Mouse (Mus musculus) testis, postnatal 10 days (tissue): ENCODE data around the gene Ube2o.
A peak's percentile ranks its signal among the peaks of the same experiment; 100 is the strongest.

Experiments used
- DNase-seq: peaks from one replicate; pipeline ENCODE4 v3.0.0; 2021; ENCODE audit warnings: low spot score

The Ube2o gene

DNA sequence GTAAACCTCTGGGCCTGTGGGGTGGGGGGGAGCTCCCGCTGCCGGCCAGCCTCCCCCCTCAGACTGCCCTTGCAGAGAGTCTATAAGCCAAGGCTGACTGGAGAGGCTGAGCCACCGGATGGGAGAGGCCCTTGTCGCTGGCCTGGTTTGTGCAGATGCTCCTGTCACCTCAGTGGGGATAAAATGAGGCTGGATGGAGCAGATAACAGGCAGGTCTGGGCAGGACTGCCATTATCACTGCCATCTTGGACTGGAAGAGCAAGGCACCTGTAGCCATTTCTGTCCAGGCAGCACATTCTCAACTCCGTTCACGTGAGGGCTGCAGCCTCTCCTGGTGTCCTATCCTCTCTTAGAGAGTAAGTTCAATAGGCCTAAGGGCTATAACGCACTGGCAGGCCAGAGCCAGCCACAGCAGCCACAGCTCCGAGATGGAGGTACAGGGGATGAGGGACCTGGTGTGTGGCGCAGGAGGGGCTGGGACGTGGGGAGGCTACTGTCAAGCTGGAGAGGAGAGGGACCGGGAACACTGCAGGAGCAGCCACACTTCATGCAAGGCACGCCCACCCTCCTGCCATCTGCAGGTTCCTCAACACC, 43.0 kb downstream of the Ube2o start:
- no peak for DNase-seq

DNA sequence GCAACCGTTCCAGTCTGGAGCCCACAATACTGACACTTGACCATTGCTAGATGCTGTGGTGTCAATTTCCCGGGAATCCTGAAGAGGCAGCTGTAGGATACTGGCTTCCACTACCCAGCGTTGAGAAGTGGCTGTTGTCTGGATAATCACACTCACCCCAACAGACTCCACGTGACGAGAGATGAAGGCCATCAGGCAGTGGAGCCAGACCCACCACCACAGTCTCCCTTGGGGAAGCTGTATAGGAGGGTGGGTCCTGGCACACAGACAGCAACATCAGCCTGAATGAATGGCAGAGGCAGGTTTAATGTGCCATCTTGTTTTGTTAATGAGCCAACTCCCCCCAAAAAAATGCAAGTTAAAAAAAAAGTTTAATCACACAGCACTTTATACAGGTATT, 43.9 kb downstream of the Ube2o start:
- DNase-seq, result no peak

DNA sequence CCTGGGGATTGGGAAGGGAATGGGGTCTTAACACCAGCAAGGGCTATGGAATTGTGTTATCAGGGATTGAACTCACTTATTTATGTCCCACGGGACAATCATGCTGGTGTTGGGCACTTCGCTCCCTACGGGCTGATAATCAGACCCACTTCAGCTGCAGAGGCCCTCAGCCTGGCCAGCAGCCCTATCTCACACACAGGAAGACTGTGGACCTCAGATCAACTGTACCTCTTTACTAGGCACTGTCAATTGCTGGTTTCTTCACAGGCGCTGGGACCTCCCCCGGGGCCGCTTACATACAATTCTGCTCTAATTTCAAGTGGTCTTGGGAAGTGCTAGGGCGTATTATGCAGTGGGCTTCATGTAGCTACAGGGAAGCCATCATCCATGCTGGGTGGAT, 44.6 kb downstream of the Ube2o start:
- no peak for DNase-seq

DNA sequence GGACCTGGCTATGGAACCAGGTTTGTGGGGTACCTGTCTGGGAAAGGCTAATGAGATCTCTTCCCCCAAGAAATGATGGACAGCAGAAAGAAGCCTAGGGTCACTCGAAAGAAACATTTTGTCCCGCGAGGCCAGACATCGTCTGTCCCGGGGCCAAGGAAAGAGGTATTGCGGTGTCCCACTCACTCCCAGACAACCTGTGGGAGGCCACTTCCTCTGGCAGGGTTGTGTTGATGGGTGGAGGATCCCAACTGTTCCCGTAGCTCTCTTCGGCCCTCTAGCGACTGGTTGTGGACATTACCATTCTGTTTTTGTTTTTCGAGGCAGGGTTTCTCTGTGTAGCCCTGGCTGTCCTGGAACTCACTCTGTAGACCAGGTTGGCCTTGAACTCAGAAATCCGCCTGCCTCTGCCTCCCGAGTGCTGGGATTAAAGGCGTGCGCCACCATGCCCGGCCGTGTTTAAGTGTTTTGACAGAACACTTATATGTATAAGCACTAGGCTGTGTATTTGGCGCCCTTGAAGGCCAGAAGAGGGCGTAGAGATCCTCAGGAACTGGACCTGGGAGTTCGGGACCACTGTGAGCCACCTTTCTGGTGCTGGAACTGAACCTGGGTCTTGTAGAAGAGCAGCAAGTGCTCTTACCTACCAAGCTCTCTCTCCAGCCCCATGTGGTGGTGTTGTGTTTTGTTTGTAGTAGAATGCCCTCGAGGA, 46.9 kb downstream of the Ube2o start:
- peak; percentile 82 for DNase-seq

DNA sequence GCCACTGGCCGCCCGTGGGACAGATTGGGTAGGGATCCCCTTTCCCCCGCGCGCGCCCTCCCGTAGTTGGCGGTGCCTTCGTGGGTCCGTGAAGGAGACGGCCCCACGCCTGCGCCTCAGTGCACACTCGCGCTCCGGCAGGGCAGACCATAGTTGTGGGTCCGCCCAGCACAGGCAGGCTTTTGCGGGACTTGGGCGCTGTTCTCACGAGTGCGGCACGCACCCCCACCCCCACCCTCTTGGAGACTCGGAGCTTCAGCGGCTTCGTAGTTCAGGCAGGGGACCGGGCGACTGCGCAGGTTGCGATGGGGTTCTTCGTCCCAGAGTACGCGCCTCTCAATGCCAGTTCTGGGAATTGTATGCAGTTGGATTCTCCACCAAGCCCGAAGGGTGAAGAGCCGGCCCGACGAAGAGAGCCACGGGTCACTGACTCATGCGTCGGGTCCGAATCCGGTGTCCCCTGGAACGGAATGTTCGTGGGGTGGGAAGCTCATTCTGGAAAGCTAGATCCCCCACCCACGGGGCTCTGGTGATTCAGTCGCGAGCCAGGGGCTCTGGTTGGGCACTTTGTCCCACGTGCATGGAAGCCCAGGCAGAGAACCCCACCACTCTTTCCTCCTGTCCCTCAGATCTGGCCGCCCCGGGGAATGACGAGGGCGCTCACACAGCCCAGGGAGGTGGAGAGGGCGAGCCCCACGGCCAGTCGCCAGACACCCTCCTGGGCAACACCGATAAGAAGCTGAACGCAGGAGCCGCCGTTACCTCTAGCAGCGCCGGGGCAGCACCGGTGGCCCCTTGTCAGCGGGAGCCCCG, 47.7 kb downstream of the Ube2o start:
- peak; percentile 66 for DNase-seq

DNA sequence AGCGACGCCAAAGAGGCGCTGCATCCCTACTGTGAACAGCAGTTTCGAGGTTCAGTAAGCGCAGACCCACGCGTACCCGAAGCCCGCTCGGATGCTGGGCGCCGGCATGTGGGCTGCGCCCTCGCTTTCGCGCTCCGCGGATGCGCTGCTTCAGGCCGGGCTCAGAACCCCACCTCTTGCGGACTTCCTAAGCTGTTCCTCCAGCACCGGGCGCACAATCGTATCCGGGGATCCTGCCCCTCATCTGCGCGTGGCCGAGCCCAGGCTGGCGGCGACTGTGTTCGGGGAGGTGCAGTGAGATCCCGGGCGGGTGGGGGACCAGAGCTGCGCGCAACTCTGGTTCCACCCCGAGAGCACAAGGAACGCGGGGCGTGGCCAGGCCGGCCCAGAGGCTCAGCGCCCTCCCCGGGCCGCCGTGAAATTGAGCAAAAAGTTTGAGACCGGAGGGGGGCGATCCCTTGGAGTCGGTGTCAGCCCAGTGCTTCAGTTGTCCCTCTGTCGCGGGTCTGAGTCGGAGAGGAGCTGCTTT, 48.4 kb downstream of the Ube2o start:
- DNase-seq, result peak; percentile 92

DNA sequence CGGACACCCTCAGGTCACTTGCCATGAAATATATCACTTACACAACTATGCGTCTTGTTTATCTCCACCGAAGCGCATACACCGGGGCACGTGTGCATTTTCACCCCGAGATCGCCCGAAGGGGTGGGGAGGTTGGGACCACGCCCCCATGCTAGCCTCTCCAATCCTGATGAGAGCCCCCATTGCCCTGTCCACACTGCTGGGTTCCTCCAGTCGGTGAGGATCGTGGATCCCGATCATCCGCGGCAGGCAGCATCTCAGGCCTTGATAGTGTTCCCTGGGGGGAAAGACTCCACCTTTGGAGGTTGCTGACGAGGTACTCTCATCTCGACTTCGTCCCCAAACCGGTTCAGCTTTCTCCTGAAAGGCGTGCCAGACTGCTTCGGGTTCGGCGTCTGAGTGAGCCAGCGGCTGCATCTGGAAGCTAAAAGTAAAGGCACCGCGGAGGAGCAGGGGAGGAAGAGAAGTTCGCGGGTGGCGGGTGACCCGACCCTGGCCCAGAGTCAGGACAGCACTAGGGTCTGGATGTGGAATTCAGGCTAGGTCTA, 48.9 kb downstream of the Ube2o start:
- DNase-seq, result peak; percentile 77

DNA sequence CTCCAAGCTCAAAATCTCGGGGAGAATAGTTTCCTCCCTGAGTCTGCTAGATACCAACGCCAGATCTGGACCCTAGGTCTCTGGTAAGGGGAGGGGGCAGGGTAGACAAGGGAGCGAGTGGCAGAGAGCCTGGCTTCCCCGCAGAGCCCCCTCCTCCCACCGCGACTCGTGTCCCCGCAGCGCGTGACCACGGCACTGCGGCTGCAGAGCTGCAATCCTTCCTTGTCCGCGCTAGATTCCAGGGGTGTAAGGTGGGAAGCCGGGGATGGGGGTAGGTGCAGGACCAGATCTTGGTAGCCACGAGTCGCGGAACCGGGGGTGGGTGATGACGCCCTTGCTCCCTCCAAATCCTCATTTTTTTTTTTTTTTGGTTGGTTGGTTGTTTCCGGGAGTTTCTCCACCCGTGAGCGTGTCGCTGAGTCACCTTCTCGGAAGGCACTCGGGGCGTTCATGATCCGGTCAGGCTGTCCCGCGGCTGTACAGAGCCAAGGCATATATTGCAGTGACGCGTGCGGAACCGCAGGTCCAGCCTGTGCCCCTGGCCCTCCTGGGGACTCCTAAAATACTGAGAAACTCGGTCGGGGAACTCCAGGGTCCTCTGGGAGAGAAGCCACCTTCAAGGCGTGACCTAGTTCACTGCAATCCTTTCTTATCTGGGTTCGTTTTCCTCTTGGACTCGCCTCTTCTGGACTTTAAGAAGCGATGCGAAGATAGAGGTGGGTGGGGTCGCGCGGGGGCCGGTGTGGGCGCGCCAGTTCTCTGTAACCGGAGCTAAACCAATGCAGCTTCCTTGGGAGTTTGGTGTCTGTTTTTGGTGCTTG, 49.7 kb downstream of the Ube2o start:
- no peak for DNase-seq

DNA sequence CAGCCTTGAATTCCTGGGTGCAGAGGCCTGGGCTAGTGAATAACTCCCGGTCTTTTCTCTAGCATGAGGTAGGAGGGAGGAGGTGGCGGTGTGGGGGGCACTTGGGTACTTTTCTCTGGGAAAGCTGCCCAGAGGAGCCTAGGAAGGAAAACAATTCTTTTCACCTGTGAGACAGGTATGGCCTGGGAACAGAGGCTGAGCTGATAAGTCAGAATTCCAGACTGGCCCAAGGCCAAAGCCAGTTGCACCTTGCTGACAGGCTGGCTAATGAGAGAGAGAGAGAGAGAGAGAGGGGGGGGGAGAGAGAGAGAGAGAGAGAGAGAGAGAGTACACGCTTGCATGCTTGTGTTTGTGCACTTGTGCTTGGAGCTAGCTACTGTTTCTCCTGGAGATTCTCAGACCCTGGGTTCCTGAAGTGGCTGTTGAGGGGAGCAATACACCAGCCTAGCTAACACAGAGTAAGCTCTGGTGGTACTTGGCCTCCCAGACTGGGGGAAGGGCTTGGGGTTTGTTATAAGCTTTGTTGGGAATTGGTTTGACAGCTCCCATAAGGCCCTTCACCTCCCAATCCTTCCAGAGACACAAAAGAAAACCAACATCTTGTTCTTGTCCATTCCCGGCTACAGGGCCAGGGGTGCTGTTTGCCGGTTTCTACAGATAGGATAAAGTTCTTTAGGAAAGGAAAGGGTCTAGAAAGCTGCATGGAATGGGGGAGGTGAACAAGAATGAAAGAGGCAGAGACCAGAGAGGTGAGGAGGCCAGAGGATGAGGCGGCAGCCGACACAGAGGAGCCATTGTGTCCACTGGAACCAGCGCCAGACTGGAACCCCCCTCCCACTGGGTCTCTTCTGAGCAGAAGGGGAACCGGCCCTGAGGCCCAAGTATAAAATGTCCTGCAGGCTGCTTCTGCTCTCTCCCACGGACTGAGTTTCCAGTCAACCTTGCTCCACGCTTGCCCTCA, 50.8 kb downstream of the Ube2o start, which contains the start of gene Sphk1:
Gene Sphk1 (plus strand): TSS at position 739 of the 961 bp plus-strand sequence.
- DNase-seq, result peak; percentile 43

DNA sequence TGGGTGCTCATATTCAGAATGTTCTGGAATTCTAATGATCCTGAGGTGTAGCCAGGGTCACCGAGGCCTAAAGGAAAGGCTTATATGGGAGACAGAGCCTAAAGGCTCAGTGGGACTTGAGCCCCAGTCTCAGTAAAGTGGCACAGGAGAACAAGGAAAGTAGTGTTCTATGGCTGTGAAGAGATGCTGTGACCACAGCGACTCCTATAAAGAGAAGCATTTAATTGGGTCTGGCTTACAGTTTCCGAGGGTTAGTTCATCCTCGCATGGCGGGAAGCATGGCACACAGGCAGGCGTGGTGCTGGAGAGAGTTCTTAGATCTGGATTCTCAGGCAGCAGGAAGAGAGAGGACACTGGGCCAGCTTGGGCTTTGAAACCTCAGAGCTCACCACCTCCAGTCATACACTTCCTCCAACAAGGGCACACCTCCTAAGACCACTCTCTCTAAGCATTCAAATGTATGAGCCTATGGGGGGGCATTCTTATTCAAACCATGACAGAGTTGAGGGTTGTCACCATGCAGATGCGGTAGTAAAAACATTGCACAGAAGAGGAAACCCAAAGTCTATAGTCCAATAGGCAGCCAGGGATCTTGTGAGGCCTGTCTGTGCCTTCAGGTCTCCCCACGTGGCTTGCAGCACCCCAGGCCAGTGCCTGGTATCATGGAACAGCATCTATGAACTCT, 52.5 kb downstream of the Ube2o start:
- no peak for DNase-seq

DNA sequence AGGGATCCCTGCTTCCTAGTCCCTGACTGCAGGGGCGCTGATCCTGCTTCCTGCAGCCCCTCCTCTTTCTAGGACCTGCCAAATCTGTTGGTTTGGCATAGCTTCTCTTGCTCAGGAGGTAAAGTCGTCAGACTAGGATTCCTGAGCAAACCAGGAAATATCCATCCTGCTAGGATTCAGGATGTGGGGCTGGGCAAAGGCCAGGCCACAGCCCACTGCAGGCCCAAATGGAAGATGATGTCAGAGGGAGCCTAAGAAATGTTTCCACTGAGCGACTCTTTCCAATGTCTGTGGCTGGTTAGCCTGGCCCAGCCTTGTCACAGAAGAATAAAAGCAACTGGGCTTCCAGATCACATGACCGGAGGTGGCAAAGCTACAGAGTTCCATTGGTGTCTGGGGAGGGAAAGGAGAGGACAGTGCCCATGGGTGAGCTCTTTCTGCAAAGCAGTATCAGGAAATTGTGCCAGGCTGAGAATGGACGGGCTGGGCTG, 57.5 kb downstream of the Ube2o start:
- DNase-seq, result peak; percentile 36

DNA sequence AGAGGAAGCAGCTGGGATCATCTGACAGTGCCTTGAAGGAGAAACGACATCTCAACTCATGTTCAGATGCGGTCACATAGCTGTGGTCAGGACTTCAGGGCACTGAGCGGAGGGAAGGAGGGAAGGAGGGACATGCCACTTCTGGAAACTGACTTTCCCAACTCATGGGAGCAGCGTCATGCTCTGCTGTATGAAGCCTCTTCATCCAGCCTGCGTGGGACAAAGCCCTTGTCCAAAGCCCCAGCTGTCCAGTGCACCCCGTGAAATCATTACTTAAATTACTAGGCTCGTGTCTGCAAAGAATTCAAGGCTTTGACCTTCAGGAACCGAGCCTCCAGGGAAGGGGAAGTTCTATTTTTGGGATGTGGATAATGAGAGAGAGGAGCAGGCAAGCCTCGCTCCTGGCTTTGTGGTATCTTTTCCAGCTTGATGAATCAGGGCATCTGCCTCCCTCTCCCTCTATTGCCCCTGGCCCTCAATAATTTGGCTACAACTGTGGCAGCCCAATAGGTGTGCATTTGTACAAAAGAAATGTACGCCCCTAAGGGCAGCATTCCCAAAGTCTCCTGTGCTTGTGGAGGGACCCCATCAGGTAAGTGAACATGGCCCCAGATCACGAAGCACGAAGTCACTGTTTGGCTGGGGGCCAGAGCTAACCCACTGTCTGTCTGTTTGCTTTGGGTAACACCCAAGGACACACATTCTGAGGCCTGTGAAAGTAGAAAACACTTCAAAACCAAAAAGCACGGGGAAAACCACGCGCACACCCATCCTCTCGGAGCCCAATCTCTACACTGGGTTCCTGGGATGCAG, 58.2 kb downstream of the Ube2o start:
- DNase-seq, result peak; percentile 75

DNA sequence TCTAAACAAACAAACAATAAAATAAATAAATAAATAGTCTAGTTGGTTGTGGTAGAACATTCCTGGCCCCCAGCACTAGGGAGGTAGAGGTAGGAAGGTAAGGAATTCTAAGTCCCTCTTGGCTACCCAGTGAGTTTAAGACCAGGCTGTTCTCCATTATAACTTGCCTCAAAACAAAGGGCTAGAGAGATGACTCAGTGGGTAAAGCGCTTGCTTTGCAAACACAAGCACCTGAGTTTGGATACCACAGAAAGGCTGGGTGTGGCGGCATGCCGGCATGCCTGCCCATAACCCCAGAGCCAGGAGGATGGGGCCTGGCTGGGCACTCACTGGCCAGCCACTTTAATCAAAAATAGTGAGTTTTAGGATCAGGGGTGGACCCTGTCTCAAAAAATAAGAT, 59.2 kb downstream of the Ube2o start:
- DNase-seq, result no peak

DNA sequence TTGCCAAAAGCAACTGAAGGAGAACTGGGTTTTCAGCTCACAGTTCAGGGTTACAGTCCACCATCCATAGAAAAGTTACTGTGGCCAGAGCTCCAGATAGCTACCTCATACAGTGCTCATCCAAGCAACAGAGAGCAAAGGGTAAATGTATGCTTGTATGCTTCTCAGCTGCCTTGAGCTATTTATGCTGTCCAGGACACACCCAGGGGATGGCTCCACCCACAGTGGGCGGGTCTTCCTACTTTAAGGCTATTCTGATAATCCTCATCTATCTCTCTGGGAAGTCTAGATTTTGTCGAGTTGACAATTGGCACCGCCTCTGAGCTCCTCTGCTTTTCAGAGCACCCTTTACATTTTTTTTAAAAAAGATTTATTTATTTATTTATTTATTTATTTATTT, 60.1 kb downstream of the Ube2o start:
- DNase-seq, result peak; percentile 73

DNA sequence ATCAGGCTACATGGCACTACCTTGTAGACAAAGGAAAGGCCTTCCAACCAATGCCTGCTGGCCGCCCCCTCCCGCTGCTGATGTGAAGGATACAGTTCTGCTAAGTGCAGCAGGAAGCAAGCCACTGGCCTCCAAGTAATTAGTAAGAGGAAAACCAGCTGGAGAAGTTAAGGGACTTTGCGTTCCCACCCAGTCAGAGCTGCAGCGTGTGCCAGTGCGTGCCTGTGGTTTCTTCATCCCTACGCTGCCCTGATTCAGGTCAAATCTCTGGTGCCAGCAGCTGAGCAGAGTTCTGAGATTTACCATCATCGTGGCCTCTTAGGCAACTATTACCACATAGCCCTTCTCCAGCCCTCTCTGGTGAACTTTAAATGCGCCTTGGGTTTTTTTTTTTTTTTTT, 62.8 kb downstream of the Ube2o start:
- DNase-seq, result no peak

DNA sequence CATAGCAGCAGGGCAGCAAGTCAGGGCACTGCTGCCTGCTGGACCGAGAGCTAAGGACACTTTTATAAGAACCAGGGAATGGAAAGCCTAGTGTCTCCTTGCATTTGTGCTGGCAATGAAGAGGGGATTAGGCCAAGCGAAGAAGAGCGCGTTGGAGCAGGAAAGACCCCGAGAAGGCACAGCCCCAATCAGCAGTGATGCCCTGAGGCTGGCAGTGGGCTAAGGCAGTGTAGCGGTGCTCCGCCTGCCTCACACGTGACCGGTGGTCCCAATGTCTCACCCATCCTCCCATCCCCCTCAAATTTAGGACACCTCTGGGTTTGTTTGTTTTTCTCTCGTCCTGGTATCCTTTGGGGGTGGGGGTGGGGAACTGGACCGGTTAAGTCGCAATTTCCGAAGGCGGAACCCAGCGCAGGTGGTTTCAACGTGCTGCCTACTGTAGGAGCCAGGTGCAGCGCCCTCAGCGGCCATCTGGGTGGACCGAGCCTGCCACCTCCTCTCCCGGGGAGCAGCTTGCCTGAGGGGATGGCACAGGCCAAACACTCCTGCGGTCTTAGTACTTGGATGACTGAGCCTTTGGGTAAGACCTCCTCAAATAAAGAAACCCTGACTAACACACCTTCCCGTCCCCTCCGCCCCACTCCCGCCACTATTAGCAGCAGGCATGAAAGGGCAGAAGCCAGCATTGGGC, 65.8 kb downstream of the Ube2o start:
- no peak for DNase-seq

DNA sequence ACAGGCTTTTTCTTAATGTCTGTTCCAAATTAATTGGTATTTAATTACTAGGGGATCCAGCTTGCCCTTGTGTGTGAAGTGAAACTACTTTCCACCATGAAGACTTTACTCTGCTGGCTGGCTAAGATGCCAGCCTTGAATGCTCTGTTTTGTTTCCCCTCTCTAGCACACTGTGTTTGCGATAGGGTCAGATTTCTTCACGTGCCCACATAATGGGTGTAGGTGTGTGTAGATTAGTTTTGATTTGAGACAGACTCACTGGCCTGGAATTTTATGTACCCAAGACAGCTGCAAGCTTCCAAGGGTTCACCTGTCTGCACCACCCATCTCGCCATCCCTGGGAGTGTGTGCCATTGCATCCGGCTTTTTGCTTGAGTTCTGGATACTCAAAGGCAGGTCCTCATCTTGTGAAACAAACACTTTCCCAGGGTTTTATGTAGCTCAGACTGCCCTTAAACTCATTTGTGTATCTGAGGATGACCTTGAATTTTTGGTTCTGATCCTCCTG, 67.7 kb downstream of the Ube2o start:
- DNase-seq, result no peak

DNA sequence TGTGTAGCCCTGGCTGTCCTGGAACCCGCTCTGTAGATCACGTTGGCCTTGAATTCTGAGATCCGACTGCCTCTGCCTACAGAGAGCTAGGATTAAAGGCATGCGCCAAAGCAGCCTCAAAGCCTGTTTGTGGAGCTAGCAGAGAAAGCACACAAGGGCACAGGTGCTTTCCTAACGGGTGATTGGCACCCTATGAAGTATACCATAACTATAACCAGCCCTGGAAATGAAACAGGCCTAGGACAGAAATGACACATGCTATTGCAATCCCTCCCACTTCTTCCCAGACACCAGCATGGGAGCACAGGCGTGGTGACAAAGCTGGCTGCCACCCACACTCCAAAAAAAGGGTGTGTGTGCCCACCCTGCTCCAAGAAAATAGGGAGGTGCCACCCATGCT, 68.3 kb downstream of the Ube2o start:
- no peak for DNase-seq
